Mouse (Mus musculus) embryonic fibroblast, embryonic 13.5 days (primary cell): ENCODE measurements around the gene Ltbp4.

Experiments used
- CTCF ChIP-seq: IDR thresholded peaks from 2 replicates; pipeline ENCODE4 v1.5.1; 2011; ENCODE audit warnings: mild to moderate bottlenecking, control low read depth, low read length, moderate library complexity, borderline replicate concordance; ENCODE audit not compliant: insufficient read depth
- POLR2A ChIP-seq: IDR thresholded peaks from 2 replicates; pipeline ENCODE4 v1.6.1; 2011; ENCODE audit warnings: low read depth, mild to moderate bottlenecking, control low read depth, low read length, moderate library complexity

- no peak for TF ChIP-seq CTCF
- no peak for TF ChIP-seq POLR2A
These were observed 23.3 kb upstream of the Ltbp4 start for GRCm38 (mm10) chr7:27360749-27361148.
